Mouse (Mus musculus) induced T-regulatory cell, adult 2 months (primary cell): Measurements from ENCODE around the gene Veph1.

Experiments
- DNase-seq: peaks from one replicate; pipeline ENCODE4 v3.0.0-alpha.2; 2012; ENCODE audit warnings: low read depth

Gene Veph1

DNA sequence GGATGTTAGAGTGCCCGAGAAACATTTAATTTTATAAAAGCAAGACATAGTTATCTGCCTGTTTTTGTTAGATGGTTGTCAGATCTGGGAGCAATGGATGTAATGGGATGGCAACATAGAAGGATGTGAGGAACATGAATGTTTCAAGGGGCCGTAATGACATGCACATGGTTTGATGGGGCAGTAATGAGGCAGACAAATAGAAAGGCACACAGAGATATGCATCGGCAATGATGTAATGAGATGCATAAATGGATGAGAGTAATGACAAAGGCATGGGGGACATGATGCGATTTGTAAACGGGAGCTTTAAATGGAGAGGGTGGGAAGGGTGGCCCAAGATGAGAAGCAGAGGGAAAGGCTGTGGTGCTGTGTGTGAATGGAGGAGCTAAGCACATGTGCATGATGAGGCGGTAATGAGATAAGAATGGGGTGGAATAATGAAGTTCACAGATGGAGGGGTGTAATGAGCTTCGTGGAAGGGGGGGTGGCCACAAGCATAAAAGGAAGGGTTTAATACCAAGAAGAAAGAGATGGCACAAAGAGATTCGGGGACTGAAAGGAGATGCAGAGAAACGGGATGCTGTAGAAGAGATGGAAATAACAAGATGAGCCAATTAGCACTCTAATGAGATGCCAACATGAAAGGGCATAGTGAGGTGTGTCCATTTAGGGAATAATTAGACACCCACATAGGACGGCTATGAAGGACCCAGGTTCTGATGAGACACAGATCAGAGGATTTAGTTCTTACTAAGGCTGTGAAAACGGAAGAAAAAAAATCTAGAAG lies 194.6 kb downstream of the Veph1 start:
- DNase-seq = no peak

GRCm38 (mm10) chr3:66101074-66101473 lies 195.6 kb downstream of the Veph1 start:
- DNase-seq = no peak

DNA sequence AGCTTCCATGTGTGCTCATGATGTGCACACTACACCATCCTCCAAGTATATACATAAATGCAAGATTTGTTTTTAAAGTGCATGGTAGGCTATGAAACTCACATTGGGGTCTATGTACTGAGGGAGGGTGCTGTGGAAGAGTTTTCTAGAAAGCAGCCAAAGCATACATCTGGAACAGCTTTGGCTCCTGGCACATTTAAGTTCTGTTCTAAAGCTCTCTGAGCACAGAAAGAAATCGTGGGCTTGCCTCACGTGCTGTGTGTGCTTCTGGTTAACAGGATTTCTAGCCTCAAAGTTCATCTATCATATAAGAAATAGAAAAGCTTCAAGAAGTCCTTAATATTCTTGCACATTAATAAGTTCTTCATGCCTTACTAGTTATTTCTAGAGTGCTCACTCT lies 204.9 kb downstream of the Veph1 start:
- DNase-seq = no peak

GRCm38 (mm10) chr3:66087608-66088007 lies 209.0 kb downstream of the Veph1 start:
- DNase-seq = no peak

DNA sequence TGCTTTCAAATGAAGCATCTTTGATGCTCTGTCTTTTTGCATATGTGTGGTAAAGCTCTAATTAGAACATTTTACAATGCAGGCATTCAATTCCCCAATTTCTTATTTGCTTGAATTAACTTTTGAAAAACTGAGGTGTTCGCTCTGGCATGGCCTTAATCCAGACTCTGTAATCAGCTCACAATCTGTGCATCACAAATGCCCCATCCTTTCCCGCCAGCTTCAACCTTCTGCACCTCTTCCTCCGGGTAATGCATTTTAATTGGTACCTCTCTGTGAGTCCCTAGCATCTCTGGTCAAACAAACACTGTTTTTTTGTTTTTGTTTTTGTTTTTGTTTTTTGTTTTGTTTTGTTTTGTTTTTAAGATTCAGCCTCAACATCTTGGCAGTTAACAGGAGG lies 212.8 kb downstream of the Veph1 start:
- DNase-seq = no peak

GRCm38 (mm10) chr3:66083407-66083806 lies 213.2 kb downstream of the Veph1 start:
- DNase-seq = no peak

DNA sequence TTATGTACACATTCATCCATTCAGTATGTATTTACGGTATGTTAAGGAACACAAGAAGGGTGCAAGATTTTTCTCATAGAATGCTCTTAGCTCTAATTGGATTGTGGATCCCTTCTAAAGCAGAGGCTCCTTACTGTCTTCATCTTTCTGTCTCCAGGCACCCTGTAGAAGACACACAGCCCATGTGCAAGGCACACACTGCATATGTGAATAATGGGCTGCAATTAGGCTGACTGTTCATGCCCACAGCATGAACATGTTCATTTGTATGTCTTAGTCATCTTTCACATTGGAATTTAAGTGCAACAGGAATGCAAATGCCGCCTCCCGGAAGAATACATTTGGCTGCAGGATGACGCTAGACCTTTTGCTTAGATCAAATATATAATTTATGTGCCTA lies 213.7 kb downstream of the Veph1 start:
- no peak for DNase-seq

- no peak for DNase-seq
Observed at GRCm38 (mm10) chr3:66081363-66081736, 215.3 kb downstream of the Veph1 start.

- DNase-seq = no peak
Observed at GRCm38 (mm10) chr3:66080631-66081362, 215.8 kb downstream of the Veph1 start.

GRCm38 (mm10) chr3:66079886-66080285 lies 216.8 kb downstream of the Veph1 start:
- DNase-seq = no peak

GRCm38 (mm10) chr3:66078898-66079537 lies 217.6 kb downstream of the Veph1 start:
- no peak for DNase-seq

DNA sequence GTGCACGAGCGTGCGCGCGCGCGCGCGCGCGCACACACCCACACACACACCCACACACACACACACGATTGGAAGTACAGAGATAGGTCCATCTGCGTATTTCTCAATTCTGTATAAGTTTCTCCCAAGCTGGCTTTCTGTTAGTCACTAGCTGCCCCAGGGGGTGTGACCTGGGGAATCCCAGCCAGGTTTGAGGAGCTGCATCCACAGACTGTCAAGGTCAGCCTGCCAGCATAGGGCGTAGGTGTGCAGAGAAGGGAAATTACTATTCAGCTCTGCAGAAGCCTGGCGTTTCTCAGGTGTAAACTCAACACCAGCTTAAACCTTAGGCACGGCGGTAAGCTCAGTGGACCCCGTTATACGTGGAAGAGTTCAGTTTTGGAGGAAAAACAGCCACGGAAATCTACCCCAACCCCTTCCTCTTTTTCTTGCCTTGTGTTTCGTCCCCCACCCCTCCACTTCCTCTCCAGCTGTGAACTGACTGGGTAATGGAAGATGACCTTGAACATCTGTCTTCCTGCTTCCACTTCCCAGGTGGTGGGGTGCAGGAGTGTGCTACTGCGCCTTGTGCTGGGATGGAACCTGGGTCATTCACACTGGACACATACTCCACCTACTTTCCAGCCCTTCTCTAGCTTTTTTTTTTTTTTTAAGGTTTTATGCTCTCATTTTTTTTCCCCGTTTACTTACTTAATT lies 218.5 kb downstream of the Veph1 start:
- no peak for DNase-seq

GRCm38 (mm10) chr3:66070274-66070673 lies 226.4 kb downstream of the Veph1 start:
- DNase-seq = no peak

GRCm38 (mm10) chr3:66063881-66064280 lies 232.8 kb downstream of the Veph1 start:
- no peak for DNase-seq

GRCm38 (mm10) chr3:66056912-66057311 lies 239.7 kb downstream of the Veph1 start:
- no peak for DNase-seq

- no peak for DNase-seq
Observed at GRCm38 (mm10) chr3:66055652-66056051, 241.0 kb downstream of the Veph1 start.

- no peak for DNase-seq
Observed at GRCm38 (mm10) chr3:66050092-66050886, 246.3 kb downstream of the Veph1 start.

DNA sequence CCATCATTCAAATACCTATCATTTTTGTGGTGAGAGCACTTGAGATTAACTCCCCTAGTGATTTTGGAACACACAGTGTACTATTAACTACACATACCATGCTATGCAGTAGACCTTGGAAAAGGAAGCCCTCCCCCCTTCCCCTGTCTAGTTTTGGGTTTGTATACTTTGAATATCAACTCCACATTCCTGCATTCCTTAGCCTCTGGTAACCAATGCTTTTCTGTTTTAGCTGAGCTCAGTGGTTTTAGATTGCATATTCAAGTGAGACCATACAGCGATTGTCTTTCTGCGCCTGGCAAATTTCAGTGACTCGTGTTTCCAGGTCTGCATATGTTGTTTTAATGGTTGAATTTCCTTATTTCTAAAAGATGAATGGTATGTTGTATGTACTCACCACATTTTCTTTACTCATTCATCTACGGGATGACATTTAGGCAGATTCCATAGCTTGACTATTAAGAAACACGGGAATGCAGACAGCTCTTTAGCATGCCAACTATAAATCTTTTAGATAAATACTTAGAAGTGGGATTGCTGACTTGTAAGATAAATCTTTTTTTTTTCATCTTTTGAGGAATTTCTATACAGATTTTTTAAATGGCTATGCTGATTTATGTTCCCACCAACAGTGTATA lies 255.7 kb downstream of the Veph1 start:
- DNase-seq = no peak

- DNase-seq = no peak
Observed at GRCm38 (mm10) chr3:66035226-66035625, 261.4 kb downstream of the Veph1 start.

- no peak for DNase-seq
Observed at GRCm38 (mm10) chr3:66033346-66033745, 263.3 kb downstream of the Veph1 start.

- DNase-seq = no peak
Observed at GRCm38 (mm10) chr3:66025454-66025853, 271.2 kb downstream of the Veph1 start.
